Mouse (Mus musculus): ENCODE results near the gene Ntn1. TPM values are rescaled to one million over a fixed set of nuclear protein-coding genes. Genes with fewer than 3 reads are reported as not detected.

Ntn1 gene
- total RNA-seq, 2 experiments from 2014 or later = 7.1 to 7.4 TPM

GRCm38 (mm10) chr11:68339856-68340255 lies 60.8 kb downstream of the Ntn1 start:
- DNase-seq (ENCODE audit: low spot score in 2 of 2) = no peak

GRCm38 (mm10) chr11:68339331-68339730 lies 61.3 kb downstream of the Ntn1 start:
- no peak for DNase-seq (ENCODE audit: low spot score in 2 of 2)

- DNase-seq (ENCODE audit: low spot score in 2 of 2) = no peak
These were observed 68.9 kb downstream of the Ntn1 start for GRCm38 (mm10) chr11:68331676-68332265.

- DNase-seq (ENCODE audit: low spot score in 2 of 2) = no peak
These were observed 69.5 kb downstream of the Ntn1 start for GRCm38 (mm10) chr11:68331117-68331437.

- DNase-seq (ENCODE audit: low spot score in 2 of 2) = no peak
These were observed 70.1 kb downstream of the Ntn1 start for GRCm38 (mm10) chr11:68330398-68331116.

- DNase-seq (ENCODE audit: low spot score in 2 of 2) = no peak
These were observed 75.8 kb downstream of the Ntn1 start for GRCm38 (mm10) chr11:68324863-68325262.

DNA sequence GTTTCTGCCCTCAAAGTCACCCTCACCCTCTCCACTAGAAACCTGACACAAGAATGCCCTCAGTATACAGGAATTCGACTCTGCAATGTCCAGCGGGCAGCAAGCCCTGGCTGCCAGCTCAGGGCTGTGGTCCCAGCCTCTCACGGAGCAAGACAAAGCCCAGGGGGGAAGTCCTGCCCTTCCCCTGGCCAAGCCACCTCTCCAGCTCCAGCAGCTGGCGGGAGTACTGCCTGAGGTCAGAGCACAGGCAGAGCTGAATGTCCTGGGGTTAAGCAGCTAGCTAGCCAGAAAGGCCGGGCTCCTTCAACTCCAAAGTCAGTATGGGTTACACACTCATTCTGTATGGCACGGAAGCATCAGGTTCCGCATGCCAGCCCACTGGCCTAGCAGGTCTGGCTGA lies 79.2 kb downstream of the Ntn1 start:
- DNase-seq (ENCODE audit: low spot score in 2 of 2) = no peak

DNA sequence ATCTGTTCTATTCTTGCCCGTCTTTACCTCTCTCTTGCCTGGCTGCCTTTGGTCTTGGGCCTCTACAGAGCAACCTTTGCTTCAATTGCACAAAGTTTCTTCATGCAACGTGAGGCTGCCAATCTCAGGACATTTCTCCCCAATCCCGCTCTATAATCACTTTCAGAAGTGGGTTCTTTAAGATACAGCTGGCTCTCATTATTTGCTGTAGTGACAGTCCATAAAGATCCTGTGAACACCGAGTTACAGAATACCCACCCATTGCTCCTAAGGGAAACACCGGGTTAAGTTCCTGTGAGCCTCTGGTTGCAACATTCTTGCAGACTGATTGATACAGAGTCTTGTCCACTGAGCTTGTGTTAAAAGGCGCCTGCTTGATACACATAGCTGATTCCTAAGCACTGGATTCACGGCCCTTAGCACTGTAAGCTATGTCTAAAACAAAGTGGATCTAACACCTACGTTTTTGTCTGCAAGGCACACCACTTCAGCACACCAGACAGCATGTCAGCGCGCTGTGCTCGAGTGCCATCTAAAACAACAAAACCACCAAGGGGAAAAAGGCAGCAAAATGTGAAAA lies 85.0 kb downstream of the Ntn1 start:
- no peak for DNase-seq (ENCODE audit: low spot score in 2 of 2)

- no peak for DNase-seq (ENCODE audit: low spot score in 2 of 2)
These were observed 86.8 kb downstream of the Ntn1 start for GRCm38 (mm10) chr11:68313861-68314260.

GRCm38 (mm10) chr11:68313065-68313464 lies 87.6 kb downstream of the Ntn1 start:
- DNase-seq (ENCODE audit: low spot score in 2 of 2) = no peak

GRCm38 (mm10) chr11:68308911-68309580 lies 91.6 kb downstream of the Ntn1 start:
- no peak for DNase-seq (ENCODE audit: low spot score in 2 of 2)

GRCm38 (mm10) chr11:68305997-68306396 lies 94.6 kb downstream of the Ntn1 start:
- DNase-seq (ENCODE audit: low spot score in 2 of 2) = no peak

GRCm38 (mm10) chr11:68302323-68302722 lies 98.3 kb downstream of the Ntn1 start:
- DNase-seq (ENCODE audit: low spot score in 2 of 2) = no peak

DNA sequence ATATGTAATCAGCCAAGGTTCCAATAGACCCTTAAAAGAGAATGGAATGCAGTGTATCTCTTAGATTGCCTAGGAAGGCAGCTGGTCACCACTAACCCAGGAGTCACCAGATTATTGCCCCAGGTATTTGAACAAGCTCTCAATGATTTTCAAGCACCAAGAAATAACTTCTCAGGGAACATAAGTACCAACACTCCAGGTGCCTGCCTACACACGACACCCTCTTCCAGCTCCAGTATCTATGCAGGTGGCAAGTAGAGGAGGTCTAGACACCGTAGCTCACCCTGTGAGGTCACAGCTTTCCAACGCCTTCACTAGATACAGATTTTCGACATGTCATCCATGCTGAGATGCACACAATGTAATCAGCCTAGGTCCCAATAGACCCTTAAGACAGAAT lies 99.0 kb downstream of the Ntn1 start:
- no peak for DNase-seq (ENCODE audit: low spot score in 2 of 2)

DNA sequence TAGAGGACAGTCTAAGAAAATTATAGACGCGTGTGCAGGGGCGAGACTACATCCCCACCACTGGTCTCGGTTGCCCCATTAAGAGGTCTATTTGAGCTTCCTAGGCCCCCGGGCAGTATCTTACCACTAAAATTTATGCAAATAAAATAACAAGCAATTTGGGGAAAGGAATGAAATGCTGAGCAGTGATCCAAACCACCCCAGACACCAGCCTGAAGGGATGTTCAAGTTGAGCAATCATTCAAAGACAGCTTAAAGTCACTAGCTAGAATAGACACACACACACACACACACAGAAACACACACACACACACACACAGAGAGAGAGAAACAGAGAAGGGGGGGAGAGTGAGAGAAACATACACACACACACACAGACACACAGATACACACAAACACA lies 105.1 kb downstream of the Ntn1 start:
- no peak for DNase-seq (ENCODE audit: low spot score in 2 of 2)

DNA sequence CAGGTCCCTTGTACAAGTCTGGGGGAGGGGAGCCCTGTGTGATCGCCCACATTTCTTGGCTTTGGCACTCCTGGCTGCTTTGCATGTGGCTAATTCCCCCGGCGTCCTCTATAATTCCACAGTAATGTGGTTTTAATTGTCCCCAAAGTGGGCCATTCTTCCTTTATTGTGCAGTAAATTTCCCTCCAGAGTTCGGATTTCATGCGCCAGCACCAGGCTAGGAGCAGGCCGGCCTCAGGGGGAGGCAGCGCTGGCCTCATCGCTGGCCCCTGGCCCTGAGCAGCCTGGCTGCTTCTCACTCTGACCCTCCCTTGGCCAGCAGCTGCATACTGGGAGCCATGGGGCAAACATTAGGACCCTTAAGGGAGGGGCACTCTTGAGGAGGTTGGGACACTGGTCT lies 110.0 kb downstream of the Ntn1 start:
- DNase-seq (ENCODE audit: low spot score in 2 of 2) = no peak

GRCm38 (mm10) chr11:68287331-68287730 lies 113.3 kb downstream of the Ntn1 start:
- no peak for DNase-seq (ENCODE audit: low spot score in 2 of 2)

GRCm38 (mm10) chr11:68286142-68286808 lies 114.3 kb downstream of the Ntn1 start:
- no peak for DNase-seq (ENCODE audit: low spot score in 2 of 2)

- no peak for DNase-seq (ENCODE audit: low spot score in 2 of 2)
These were observed 114.9 kb downstream of the Ntn1 start for GRCm38 (mm10) chr11:68285754-68286141.

- DNase-seq (ENCODE audit: low spot score in 2 of 2) = no peak
These were observed 120.6 kb downstream of the Ntn1 start for GRCm38 (mm10) chr11:68280001-68280510.

DNA sequence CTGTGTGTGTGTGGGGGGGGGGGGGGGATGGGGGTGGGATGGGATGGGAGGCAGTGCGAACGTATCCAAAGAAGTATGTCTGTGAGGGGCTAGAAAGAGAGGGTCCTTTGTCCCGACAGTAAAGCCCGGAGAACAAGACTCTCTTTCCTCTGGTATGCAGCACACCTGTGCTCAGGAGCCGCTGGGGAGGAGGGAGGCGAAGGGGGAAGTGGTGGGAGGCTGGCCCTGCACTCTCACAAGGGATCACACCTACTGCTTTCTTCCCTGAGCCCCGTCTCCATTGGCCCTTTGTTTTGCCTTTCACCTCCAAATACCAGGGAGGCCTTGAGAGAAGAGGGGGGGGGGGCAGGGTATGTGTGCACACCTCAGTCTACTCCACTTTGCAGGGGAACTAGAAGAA lies 123.7 kb downstream of the Ntn1 start:
- no peak for DNase-seq (ENCODE audit: low spot score in 2 of 2)
